Mouse (Mus musculus) limb, embryonic 13.5 days (tissue): ENCODE measurements around the gene Ppef1. TPM values are rescaled to one million over a fixed set of nuclear protein-coding genes. Genes with fewer than 3 reads are reported as not detected.
"Not testable (repeated sequence)": the region's sequence is repeated elsewhere in the genome, so short reads cannot be mapped to it uniquely, and the experiment has no call there.

Source experiments
- ATAC-seq: fragments of 200-750 bp; cut with Nextera tagmentation; 2 replicates; pipeline ENCODE4 v1.8.0; 2017; ENCODE audit warnings: low read depth, moderate number of reproducible peaks, moderate TSS enrichment; ENCODE audit not compliant: low FRiP score
- H3K27ac ChIP-seq: fragments of 300-500 bp; sonication (generic); 2 replicates; pipeline ENCODE4 v1.5.1; 2015; ENCODE audit warnings: inconsistent platforms, mild to moderate bottlenecking, moderate library complexity
- H3K27me3 ChIP-seq: fragments of 300-500 bp; sonication (generic); 2 replicates; pipeline ENCODE4 v1.6.1; 2015; ENCODE audit warnings: mild to moderate bottlenecking, inconsistent platforms
- H3K36me3 ChIP-seq: fragments of 300-500 bp; sonication (generic); 2 replicates; pipeline ENCODE4 v1.6.1; 2015; ENCODE audit warnings: inconsistent platforms, mild to moderate bottlenecking, moderate library complexity
- H3K4me1 ChIP-seq: fragments of 300-500 bp; sonication (generic); 2 replicates; pipeline ENCODE4 v1.6.1; 2015; ENCODE audit warnings: inconsistent platforms
- H3K4me2 ChIP-seq: fragments of 300-500 bp; sonication (generic); replicated peaks from 2 replicates; pipeline ENCODE4 v1.6.1; 2015; ENCODE audit warnings: inconsistent platforms, mild to moderate bottlenecking, moderate library complexity
- H3K4me3 ChIP-seq: fragments of 300-500 bp; sonication (generic); 2 replicates; pipeline ENCODE4 v1.5.1; 2015; ENCODE audit warnings: moderate library complexity, mild to moderate bottlenecking, inconsistent platforms
- H3K9ac ChIP-seq: fragments of 300-500 bp; sonication (generic); 2 replicates; pipeline ENCODE4 v1.6.1; 2015; ENCODE audit warnings: mild to moderate bottlenecking, inconsistent platforms
- H3K9me3 ChIP-seq: fragments of 300-500 bp; sonication (generic); 2 replicates; pipeline ENCODE4 v1.6.1; 2016; ENCODE audit warnings: inconsistent platforms
- WGBS: fragments of 180-500 bp; shearing (Covaris S2); methylation state at CpG from one replicate; pipeline ENCODE4 v1.1.7; 2015; 5-methylcytosine and 5-hydroxymethylcytosine counted together
- polyA plus RNA-seq: library from polyadenylated mRNA; unstranded; fragments of >200 nt; fragmentation: Nextera tagmentation; extraction: Ambion mirVana; gene quantifications from 2 replicates; pipeline ENCODE4 v1.2.1, GENCODE M21; 2015

The Ppef1 gene
- 1.2 and 1.7 TPM in 2 replicates for polyA plus RNA-seq

- no peak within 1 kb of the TSS for H3K27ac ChIP-seq
- no peak within 1 kb of the TSS for H3K4me3 ChIP-seq
- no peak within 1 kb of the TSS for H3K9ac ChIP-seq
- peaks cover 29% of the 10 kb centered on the region; the same call in 1 of the 2 replicates for H3K27me3 ChIP-seq
- no peaks in the 10 kb centered on the region for H3K36me3 ChIP-seq
- no peak within 1 kb of the TSS for H3K4me2 ChIP-seq
- 80% methylated on average over 5 of the region's 5 CpGs for WGBS
- H3K9me3 ChIP-seq, result no peaks in the 10 kb centered on the region
- no peak for ATAC-seq
- no peaks in the 10 kb centered on the region for H3K4me1 ChIP-seq
These were observed at the start of gene Ppef1 for GRCm38 (mm10) chrX:160735650-160736049. Gene Ppef1, minus strand, starts transcription at chrX:160735765.

- H3K36me3 ChIP-seq, result no peaks in the 10 kb centered on the region
- no peaks in the 10 kb centered on the region for H3K4me1 ChIP-seq
- H3K9ac ChIP-seq, result no peak overlapping the region
- H3K27ac ChIP-seq, result no peak overlapping the region
- H3K27me3 ChIP-seq, result peaks cover 28% of the 10 kb centered on the region; the same call in 1 of the 2 replicates
- H3K9me3 ChIP-seq, result no peaks in the 10 kb centered on the region
- H3K4me3 ChIP-seq, result no peak overlapping the region
- H3K4me2 ChIP-seq, result no peak overlapping the region
- no peak for ATAC-seq
- 66% methylated on average over 5 of the region's 5 CpGs for WGBS
These were observed 46.7 kb upstream of the Ppef1 start for GRCm38 (mm10) chrX:160782276-160782675.

- WGBS, result 6% methylated on average over 1 of the region's 1 CpGs
- no peak overlapping the region for H3K9ac ChIP-seq
- no peak overlapping the region for H3K4me3 ChIP-seq
- no peaks in the 10 kb centered on the region for H3K36me3 ChIP-seq
- H3K27me3 ChIP-seq, result peaks cover 36% of the 10 kb centered on the region; the same call in 1 of the 2 replicates
- no peaks in the 10 kb centered on the region for H3K9me3 ChIP-seq
- ATAC-seq, result no peak
- 0 out of 2 replicates have a peak, but pooled peaks cover 3% of the 10 kb centered on the region for H3K4me1 ChIP-seq
- H3K27ac ChIP-seq, result no peak overlapping the region
- no peak overlapping the region for H3K4me2 ChIP-seq
These were observed 37.5 kb upstream of the Ppef1 start for GRCm38 (mm10) chrX:160773033-160773432.

GRCm38 (mm10) chrX:160769622-160770021, 34.1 kb upstream of the Ppef1 start:
- ATAC-seq, H3K36me3 ChIP-seq, H3K4me1 ChIP-seq, H3K9ac ChIP-seq, H3K4me2 ChIP-seq, H3K9me3 ChIP-seq, H3K27ac ChIP-seq, H3K4me3 ChIP-seq: not testable (repeated sequence)
- 84% methylated on average over 5 of the region's 5 CpGs for whole genome bisulfite sequencing
- H3K27me3 ChIP-seq, result peaks cover 33% of the 10 kb centered on the region; the same call in 1 of the 2 replicates

- peaks cover 32% of the 10 kb centered on the region; the same call in 1 of the 2 replicates for H3K27me3 ChIP-seq
- WGBS, result 93% methylated on average over 2 of the region's 2 CpGs
- no peaks in the 10 kb centered on the region for H3K4me1 ChIP-seq
- peak within 1 kb of the TSS; percentile 55 for H3K4me2 ChIP-seq
- no peak within 1 kb of the TSS for H3K27ac ChIP-seq
- H3K36me3 ChIP-seq, result no peaks in the 10 kb centered on the region
- no peak within 1 kb of the TSS for H3K9ac ChIP-seq
- no peak for ATAC-seq
- no peaks in the 10 kb centered on the region for H3K9me3 ChIP-seq
- no peak within 1 kb of the TSS for H3K4me3 ChIP-seq
These were observed 32.1 kb upstream of the Ppef1 start, which contains the start of gene Rs1 for GRCm38 (mm10) chrX:160767713-160768112. Gene Rs1, plus strand, starts transcription at chrX:160768013.

- Histone ChIP-seq H3K9me3 (no peaks in the 10 kb centered on the region), H3K4me3 (peak overlapping the region; percentile 49), H3K9ac (peak overlapping the region; percentile 48; the same call in 1 of the 2 replicates), H3K36me3 (no peaks in the 10 kb centered on the region), H3K27ac (0 out of 2 replicates have a peak overlapping the region, but pooled peaks have one; percentile 22), H3K4me2 (peak overlapping the region; percentile 55), H3K4me1 (no peaks in the 10 kb centered on the region), H3K27me3 (peaks cover 29% of the 10 kb centered on the region; the same call in 1 of the 2 replicates)
- ATAC-seq, result peak; percentile 89
- WGBS, result 28% methylated on average over 15 of the region's 15 CpGs
These were observed 30.7 kb upstream of the Ppef1 start for GRCm38 (mm10) chrX:160766233-160766616.

GRCm38 (mm10) chrX:160765389-160766232, 30.0 kb upstream of the Ppef1 start:
- H3K9ac ChIP-seq, result peak overlapping the region; percentile 35; the same call in 1 of the 2 replicates
- peaks cover 23% of the 10 kb centered on the region; the same call in 1 of the 2 replicates for H3K27me3 ChIP-seq
- H3K9me3 ChIP-seq, result no peaks in the 10 kb centered on the region
- 25% methylated on average over 30 of the region's 30 CpGs for WGBS
- H3K4me3 ChIP-seq, result peak overlapping the region; percentile 49
- peak; percentile 96 for ATAC-seq
- no peaks in the 10 kb centered on the region for H3K4me1 ChIP-seq
- 0 out of 2 replicates have a peak overlapping the region, but pooled peaks have one; percentile 22 for H3K27ac ChIP-seq
- peak overlapping the region; percentile 55 for H3K4me2 ChIP-seq
- H3K36me3 ChIP-seq, result no peaks in the 10 kb centered on the region

- Histone ChIP-seq H3K4me1 (no peaks in the 10 kb centered on the region), H3K4me2 (no peak overlapping the region), H3K27ac (no peak overlapping the region), H3K9ac (no peak overlapping the region), H3K36me3 (no peaks in the 10 kb centered on the region), H3K4me3 (no peak overlapping the region), H3K9me3 (no peaks in the 10 kb centered on the region), H3K27me3 (peaks cover 9% of the 10 kb centered on the region; the same call in 1 of the 2 replicates)
- 87% methylated on average over 8 of the region's 8 CpGs for WGBS
- no peak for ATAC-seq
These were observed 15.2 kb upstream of the Ppef1 start for GRCm38 (mm10) chrX:160750808-160751207.

- H3K27ac ChIP-seq, result no peak overlapping the region
- ATAC-seq, result no peak
- H3K36me3 ChIP-seq, result no peaks in the 10 kb centered on the region
- no peaks in the 10 kb centered on the region for H3K9me3 ChIP-seq
- no peak overlapping the region for H3K4me3 ChIP-seq
- H3K4me1 ChIP-seq, result no peaks in the 10 kb centered on the region
- WGBS, result 91% methylated on average over 1 of the region's 1 CpGs
- H3K4me2 ChIP-seq, result no peak overlapping the region
- H3K27me3 ChIP-seq, result no peaks in the 10 kb centered on the region; the same call in 1 of the 2 replicates
- H3K9ac ChIP-seq, result no peak overlapping the region
These were observed 13.1 kb upstream of the Ppef1 start for GRCm38 (mm10) chrX:160748653-160749052.

- Histone ChIP-seq H3K27me3 (no peaks in the 10 kb centered on the region; the same call in 1 of the 2 replicates), H3K27ac (no peak overlapping the region), H3K4me2 (no peak overlapping the region), H3K4me3 (no peak overlapping the region), H3K9ac (no peak overlapping the region), H3K36me3 (no peaks in the 10 kb centered on the region), H3K4me1 (no peaks in the 10 kb centered on the region), H3K9me3 (no peaks in the 10 kb centered on the region)
- WGBS, result 96% methylated on average over 1 of the region's 1 CpGs
- no peak for ATAC-seq
These were observed 9.8 kb upstream of the Ppef1 start for GRCm38 (mm10) chrX:160745399-160745798.

GRCm38 (mm10) chrX:160699171-160699570, 36.4 kb downstream of the Ppef1 start:
- H3K9ac ChIP-seq, result no peak overlapping the region
- no peak overlapping the region for H3K4me2 ChIP-seq
- no peak for ATAC-seq
- H3K27ac ChIP-seq, result no peak overlapping the region
- peaks cover 19% of the 10 kb centered on the region for H3K27me3 ChIP-seq
- no peaks in the 10 kb centered on the region for H3K36me3 ChIP-seq
- no peak overlapping the region for H3K4me3 ChIP-seq
- 40% methylated on average over 1 of the region's 1 CpGs for WGBS
- no peaks in the 10 kb centered on the region for H3K9me3 ChIP-seq
- H3K4me1 ChIP-seq, result no peaks in the 10 kb centered on the region

- Histone ChIP-seq H3K4me3 (no peak overlapping the region), H3K27ac (no peak overlapping the region), H3K36me3 (no peaks in the 10 kb centered on the region), H3K27me3 (peaks cover 11% of the 10 kb centered on the region; the same call in 1 of the 2 replicates), H3K9me3 (no peaks in the 10 kb centered on the region), H3K9ac (no peak overlapping the region), H3K4me2 (no peak overlapping the region), H3K4me1 (no peaks in the 10 kb centered on the region)
- ATAC-seq, result no peak
- 86% methylated on average over 3 of the region's 3 CpGs for WGBS
These were observed 44.0 kb downstream of the Ppef1 start for GRCm38 (mm10) chrX:160691559-160691958.
